Mouse (Mus musculus) layer of hippocampus, postnatal 25 days (tissue): ENCODE measurements at regions not wholly inside any gene's neighbourhood (a gene's known extent, or its start where the extent isn't known, plus 50 kb on each side); places are given as distances from the start of the nearest gene placed in this dataset.
A peak's percentile ranks its signal among the peaks of the same experiment; 100 is the strongest.

Experiments
- DNase-seq, 2 experiments: peaks; one replicate each; pipeline ENCODE4 v3.0.0; 2022; ENCODE audit warnings: mixed read lengths in 2 of 2, low spot score in 1 of 2; ENCODE audit errors: extremely low spot score in 1 of 2

- no peak for DNase-seq
Observed at GRCm38 (mm10) chr6:127251671-127251985, 99.6 kb upstream of the Ccnd2 start.

GRCm38 (mm10) chr6:127252000-127252721, 100.2 kb upstream of the Ccnd2 start:
- no peak for DNase-seq

DNA sequence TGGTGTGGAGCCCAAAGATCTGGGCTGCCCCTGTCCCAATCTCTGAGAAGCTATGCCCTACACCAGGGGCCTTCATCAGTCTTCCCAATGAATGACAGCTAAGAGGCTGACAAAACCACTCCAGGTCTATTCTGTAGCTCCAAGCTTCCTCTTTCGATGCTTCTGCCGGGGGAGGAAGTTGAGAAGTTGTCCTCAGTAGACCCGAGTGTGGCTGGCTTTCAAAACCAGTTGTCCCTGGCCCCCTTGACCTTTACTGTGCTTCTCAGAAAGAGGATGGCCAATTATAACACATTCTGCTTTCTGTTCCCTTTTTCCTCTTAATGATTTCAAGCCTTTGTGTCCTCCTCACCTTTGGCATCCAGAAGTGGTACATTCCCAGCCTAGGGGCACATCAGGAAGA, 101.9 kb upstream of the Ccnd2 start:
- DNase-seq, result no peak

- DNase-seq, result no peak
Observed at GRCm38 (mm10) chr6:127263903-127264680, 112.1 kb upstream of the Ccnd2 start.

- DNase-seq, result no peak
Observed at GRCm38 (mm10) chr6:127265063-127265775, 113.2 kb upstream of the Ccnd2 start.

GRCm38 (mm10) chr6:127265901-127266812, 114.2 kb upstream of the Ccnd2 start:
- peak; percentile 27 to 54 for DNase-seq

- peak; percentile 17 to 33 for DNase-seq
Observed at GRCm38 (mm10) chr6:127266813-127267165, 114.8 kb upstream of the Ccnd2 start.

DNA sequence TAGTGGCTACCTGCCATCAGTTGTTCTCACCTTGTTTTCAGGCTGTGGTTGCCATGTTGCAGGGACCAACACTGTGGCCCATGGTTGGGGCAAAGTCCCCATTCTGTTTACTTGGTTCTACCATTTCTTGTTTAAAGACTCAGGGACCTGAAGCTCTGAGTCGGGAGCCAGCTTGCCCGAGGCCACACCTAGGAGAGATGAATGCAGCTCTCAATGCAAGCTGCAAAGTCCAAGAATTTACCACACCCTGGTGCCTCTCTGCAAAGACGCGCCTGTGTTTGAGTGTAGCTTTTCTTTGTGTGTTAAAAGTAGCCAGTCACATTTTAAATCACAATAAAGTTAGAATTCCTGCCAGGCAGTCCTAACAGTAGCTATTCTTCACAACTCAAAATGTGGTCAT, 117.0 kb upstream of the Ccnd2 start:
- no peak for DNase-seq

DNA sequence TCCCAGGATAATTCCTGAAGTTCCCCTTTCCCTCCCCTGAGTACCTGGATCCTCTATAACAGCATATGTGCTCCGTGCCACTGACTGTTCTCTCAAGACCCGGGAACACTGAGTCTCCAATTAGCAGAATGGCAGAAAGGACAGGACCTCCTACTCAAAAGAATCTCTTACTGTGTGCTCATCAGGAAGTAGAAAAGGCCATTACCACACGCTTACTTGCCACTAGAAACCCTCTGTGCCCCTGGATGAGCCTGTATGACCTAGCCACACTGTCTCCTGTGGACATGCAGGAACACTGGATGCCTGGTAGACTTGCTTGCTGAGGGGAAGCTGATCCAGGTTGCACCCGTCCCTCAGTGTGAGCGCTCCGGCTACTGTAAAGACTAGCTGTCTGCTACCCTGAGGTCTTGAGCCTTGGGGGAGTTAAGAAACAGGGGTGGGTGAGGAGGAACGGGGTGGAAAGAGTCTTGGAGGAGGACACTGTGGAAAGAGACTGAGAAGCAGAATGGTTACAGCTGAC, 117.6 kb upstream of the Ccnd2 start:
- DNase-seq, result no peak

- no peak for DNase-seq
Observed at GRCm38 (mm10) chr6:127270774-127271173, 118.8 kb upstream of the Ccnd2 start.

- no peak for DNase-seq
Observed at GRCm38 (mm10) chr6:127271418-127271817, 119.4 kb upstream of the Ccnd2 start.

DNA sequence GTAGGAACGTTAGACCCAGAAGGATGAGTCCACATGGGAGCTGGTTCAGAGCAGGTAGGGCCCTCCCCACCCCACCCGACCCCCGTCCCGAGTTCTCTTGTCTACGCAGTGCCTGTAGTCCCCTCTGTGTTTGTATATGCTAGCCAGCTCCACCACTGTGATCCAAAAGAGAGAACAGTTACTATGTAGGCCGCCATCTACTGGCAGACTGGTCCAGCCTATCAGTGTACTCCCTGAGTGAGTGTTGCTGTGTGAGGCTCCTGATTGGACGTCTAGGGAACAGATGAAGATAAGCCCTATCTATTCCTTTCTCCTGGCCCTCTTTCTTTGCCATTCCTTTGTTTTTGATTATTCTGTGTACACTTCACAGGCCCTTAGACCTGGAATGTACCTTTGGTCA, 120.6 kb upstream of the Ccnd2 start:
- DNase-seq, result no peak

- no peak for DNase-seq
Observed at GRCm38 (mm10) chr6:127274732-127275429, 122.9 kb upstream of the Ccnd2 start.

- DNase-seq, result no peak
Observed at GRCm38 (mm10) chr6:127275430-127275784, 123.4 kb upstream of the Ccnd2 start.

DNA sequence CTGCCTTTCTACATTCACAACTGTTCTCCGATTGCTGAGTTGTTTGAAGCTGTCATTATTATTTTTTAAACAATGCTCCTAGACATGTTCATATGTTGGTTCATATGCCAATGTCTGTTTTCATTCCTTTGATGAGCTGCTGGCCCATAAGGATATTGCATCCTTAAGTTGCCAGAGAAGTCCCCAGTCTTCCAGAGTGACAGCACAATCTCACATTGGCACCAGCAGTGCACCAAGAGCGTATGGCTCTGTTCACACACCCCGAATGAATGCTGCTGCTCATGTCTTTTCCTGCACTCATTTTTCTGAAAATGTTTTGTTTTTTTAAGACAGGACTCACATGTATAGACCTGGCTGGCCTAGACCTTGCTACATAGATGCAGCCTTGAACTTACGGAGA, 124.4 kb upstream of the Ccnd2 start:
- no peak for DNase-seq

DNA sequence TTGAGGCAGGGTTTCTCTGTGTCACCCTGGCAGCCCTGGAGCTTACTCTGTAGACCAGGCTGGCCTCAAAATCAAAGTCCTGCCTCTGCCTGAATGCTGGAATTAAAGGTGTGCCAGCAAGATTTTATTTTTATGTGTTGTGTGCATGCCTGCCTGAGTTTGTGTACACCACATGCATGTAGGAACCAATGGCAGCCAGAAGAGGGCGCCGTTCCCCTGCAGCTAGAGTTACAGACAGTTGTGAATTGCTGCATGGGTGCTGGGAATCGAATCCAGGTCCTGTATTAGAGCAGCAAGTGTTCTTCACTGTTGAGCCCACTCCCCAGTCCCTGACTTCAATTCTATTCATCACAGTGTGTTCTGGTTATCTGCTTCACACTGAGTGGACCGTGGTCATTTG, 126.4 kb upstream of the Ccnd2 start:
- DNase-seq, result no peak

GRCm38 (mm10) chr6:127284226-127284625, 132.2 kb upstream of the Ccnd2 start:
- no peak for DNase-seq

- no peak for DNase-seq
Observed at GRCm38 (mm10) chr6:127286681-127287476, 134.9 kb upstream of the Ccnd2 start.

- no peak for DNase-seq
Observed at GRCm38 (mm10) chr6:127288946-127289345, 137.0 kb upstream of the Ccnd2 start.
